Mouse (Mus musculus) heart, embryonic 11.5 days (tissue): ENCODE results near the gene Yap1. TPM values are rescaled to one million over a fixed set of nuclear protein-coding genes. Genes with fewer than 3 reads are reported as not detected.

Experiments
- ATAC-seq: fragments of 200-750 bp; cut with Nextera tagmentation; replicated peaks from 2 replicates; pipeline ENCODE4 v1.8.0; 2017; ENCODE audit warnings: moderate library complexity; ENCODE audit not compliant: insufficient number of reproducible peaks, low FRiP score, low TSS enrichment
- H3K27ac ChIP-seq: fragments of 300-500 bp; sonication (generic); 2 replicates; pipeline ENCODE4 v1.5.1; 2014; ENCODE audit warnings: mild to moderate bottlenecking, low read depth, low read length
- H3K27me3 ChIP-seq: fragments of 300-500 bp; sonication (generic); 2 replicates; pipeline ENCODE4 v1.6.1; 2014; ENCODE audit warnings: mild to moderate bottlenecking, low read length, mixed read lengths; ENCODE audit not compliant: control insufficient read depth, insufficient read depth
- H3K36me3 ChIP-seq: fragments of 300-500 bp; sonication (generic); 2 replicates; pipeline ENCODE4 v1.6.1; 2014; ENCODE audit warnings: mild to moderate bottlenecking, low read length, moderate library complexity, mixed read lengths; ENCODE audit not compliant: control insufficient read depth, insufficient read depth
- H3K4me1 ChIP-seq: fragments of 300-500 bp; sonication (generic); 2 replicates; pipeline ENCODE4 v1.6.1; 2014; ENCODE audit warnings: low read length; ENCODE audit not compliant: control insufficient read depth, insufficient read depth
- H3K4me2 ChIP-seq: fragments of 300-500 bp; sonication (generic); 2 replicates; pipeline ENCODE4 v1.6.1; 2014; ENCODE audit warnings: mild to moderate bottlenecking, moderate library complexity
- H3K4me3 ChIP-seq: fragments of 300-500 bp; sonication (generic); 2 replicates; pipeline ENCODE4 v1.5.1; 2014; ENCODE audit warnings: low read depth, low read length
- H3K9ac ChIP-seq: fragments of 300-500 bp; sonication (generic); 2 replicates; pipeline ENCODE4 v1.6.1; 2014; ENCODE audit warnings: mild to moderate bottlenecking, low read depth, low read length, moderate library complexity
- H3K9me3 ChIP-seq: fragments of 300-500 bp; sonication (generic); replicated peaks from 2 replicates; pipeline ENCODE4 v1.6.1; 2016; ENCODE audit warnings: low read length; ENCODE audit not compliant: control insufficient read depth
- WGBS: fragments of 180-500 bp; shearing (Covaris S2); extraction: QIAGEN DNeasy Blood & Tissue Kit; methylation state at CpG from one replicate; pipeline ENCODE4 v1.1.7; 2014; ENCODE audit not compliant: insufficient replicate concordance; 5-methylcytosine and 5-hydroxymethylcytosine counted together
- polyA plus RNA-seq: library from polyadenylated mRNA; unstranded; fragments of >200 nt; fragmentation: Nextera tagmentation; extraction: Ambion mirVana; gene quantifications from 2 replicates; pipeline ENCODE4 v1.2.1, GENCODE M21; 2014

Gene Yap1
- polyA plus RNA-seq, 1 experiment from 2014 or later: 27.1 TPM

- Histone ChIP-seq H3K4me1 (no peaks in the 10 kb centered on the region; the same call in 1 of the 2 replicates), H3K9ac (no peak overlapping the region), H3K9me3 (peaks cover 9% of the 10 kb centered on the region), H3K27me3 (no peaks in the 10 kb centered on the region), H3K4me3 (no peak overlapping the region), H3K4me2 (no peak overlapping the region), H3K27ac (no peak overlapping the region), H3K36me3 (peaks cover 24% of the 10 kb centered on the region)
- 81% methylated on average over 3 of the region's 3 CpGs for WGBS
- no peak for ATAC-seq
These were observed 76.1 kb downstream of the Yap1 start for GRCm38 (mm10) chr9:7928207-7928793.

GRCm38 (mm10) chr9:7914925-7915324, 89.5 kb downstream of the Yap1 start:
- H3K27ac ChIP-seq: 0 out of 2 replicates have a peak overlapping the region, but pooled peaks have one; percentile 46
- no peak overlapping the region for H3K9ac ChIP-seq
- H3K9me3 ChIP-seq: no peaks in the 10 kb centered on the region
- 61% methylated on average over 8 of the region's 8 CpGs for WGBS
- no peak for ATAC-seq
- peak overlapping the region; percentile 36; the same call in 1 of the 2 replicates for H3K4me3 ChIP-seq
- no peaks in the 10 kb centered on the region for H3K27me3 ChIP-seq
- peak overlapping the region; percentile 67 for H3K4me2 ChIP-seq
- H3K4me1 ChIP-seq: no peaks in the 10 kb centered on the region
- H3K36me3 ChIP-seq: no peaks in the 10 kb centered on the region

GRCm38 (mm10) chr9:7914487-7914886, 89.9 kb downstream of the Yap1 start:
- peaks cover under 1% of the 10 kb centered on the region; the same call in 1 of the 2 replicates for H3K9me3 ChIP-seq
- WGBS: 2% methylated on average over 11 of the region's 11 CpGs
- peak; percentile 92 for ATAC-seq
- H3K27me3 ChIP-seq: no peaks in the 10 kb centered on the region
- peak overlapping the region; percentile 64; the same call in 1 of the 2 replicates for H3K9ac ChIP-seq
- peak overlapping the region; percentile 50; the same call in 1 of the 2 replicates for H3K27ac ChIP-seq
- no peaks in the 10 kb centered on the region for H3K36me3 ChIP-seq
- peak overlapping the region; percentile 36 for H3K4me3 ChIP-seq
- H3K4me2 ChIP-seq: peak overlapping the region; percentile 67
- H3K4me1 ChIP-seq: no peaks in the 10 kb centered on the region

- peak overlapping the region; percentile 67 for H3K4me2 ChIP-seq
- H3K9ac ChIP-seq: peak overlapping the region; percentile 64; the same call in 1 of the 2 replicates
- H3K27ac ChIP-seq: peak overlapping the region; percentile 50; the same call in 1 of the 2 replicates
- ATAC-seq: no peak
- H3K4me3 ChIP-seq: peak overlapping the region; percentile 36
- H3K4me1 ChIP-seq: no peaks in the 10 kb centered on the region
- no peaks in the 10 kb centered on the region for H3K36me3 ChIP-seq
- WGBS: 34% methylated on average over 19 of the region's 19 CpGs
- H3K27me3 ChIP-seq: no peaks in the 10 kb centered on the region
- peaks cover 3% of the 10 kb centered on the region; the same call in 1 of the 2 replicates for H3K9me3 ChIP-seq
These were observed 90.4 kb downstream of the Yap1 start for GRCm38 (mm10) chr9:7913953-7914352.

- Histone ChIP-seq H3K4me2 (no peak overlapping the region), H3K4me3 (no peak overlapping the region), H3K9me3 (peaks cover 3% of the 10 kb centered on the region; the same call in 1 of the 2 replicates), H3K27ac (no peak overlapping the region), H3K4me1 (0 out of 2 replicates have a peak, but pooled peaks cover under 1% of the 10 kb centered on the region), H3K36me3 (no peaks in the 10 kb centered on the region), H3K27me3 (no peaks in the 10 kb centered on the region), H3K9ac (no peak overlapping the region)
- WGBS: 75% methylated on average over 2 of the region's 2 CpGs
- ATAC-seq: no peak
These were observed 96.9 kb downstream of the Yap1 start for GRCm38 (mm10) chr9:7907351-7907985.

GRCm38 (mm10) chr9:7906564-7906963, 97.8 kb downstream of the Yap1 start:
- Histone ChIP-seq H3K36me3 (no peaks in the 10 kb centered on the region), H3K9ac (no peak overlapping the region), H3K27ac (no peak overlapping the region), H3K27me3 (no peaks in the 10 kb centered on the region), H3K4me2 (no peak overlapping the region), H3K4me3 (no peak overlapping the region), H3K9me3 (peaks cover 3% of the 10 kb centered on the region; the same call in 1 of the 2 replicates), H3K4me1 (0 out of 2 replicates have a peak, but pooled peaks cover 4% of the 10 kb centered on the region)
- no peak for ATAC-seq
- 48% methylated on average over 1 of the region's 1 CpGs for WGBS

GRCm38 (mm10) chr9:7903825-7904224, 100.6 kb downstream of the Yap1 start:
- Histone ChIP-seq H3K27me3 (no peaks in the 10 kb centered on the region), H3K4me2 (no peak overlapping the region), H3K4me3 (no peak overlapping the region), H3K9ac (no peak overlapping the region), H3K36me3 (no peaks in the 10 kb centered on the region), H3K27ac (no peak overlapping the region), H3K4me1 (0 out of 2 replicates have a peak, but pooled peaks cover 4% of the 10 kb centered on the region), H3K9me3 (no peaks in the 10 kb centered on the region)
- 57% methylated on average over 5 of the region's 5 CpGs for WGBS
- ATAC-seq: no peak

- H3K27ac ChIP-seq: no peak overlapping the region
- H3K9ac ChIP-seq: no peak overlapping the region
- H3K27me3 ChIP-seq: no peaks in the 10 kb centered on the region
- no peak overlapping the region for H3K4me2 ChIP-seq
- no peak overlapping the region for H3K4me3 ChIP-seq
- 0 out of 2 replicates have a peak, but pooled peaks cover 4% of the 10 kb centered on the region for H3K4me1 ChIP-seq
- no peaks in the 10 kb centered on the region for H3K36me3 ChIP-seq
- ATAC-seq: no peak; the same call in 1 of the 2 replicates
- 56% methylated on average over 2 of the region's 2 CpGs for WGBS
- H3K9me3 ChIP-seq: no peaks in the 10 kb centered on the region
These were observed 101.1 kb downstream of the Yap1 start for GRCm38 (mm10) chr9:7903262-7903661.
